Mouse (Mus musculus) erythroblast, embryonic 14.5 days (primary cell): Measurements from ENCODE around the gene Mylk3. TPM values are rescaled to one million over a fixed set of nuclear protein-coding genes. Genes with fewer than 3 reads are reported as not detected.

ENCODE experiments used
- H3K27me3 ChIP-seq: 2 replicates; pipeline ENCODE4 v1.6.1; 2012; ENCODE audit warnings: inconsistent platforms; ENCODE audit not compliant: control insufficient read depth
- H3K36me3 ChIP-seq: 2 replicates; pipeline ENCODE4 v1.6.1; 2012; ENCODE audit warnings: mild to moderate bottlenecking, inconsistent platforms; ENCODE audit not compliant: control insufficient read depth
- H3K4me1 ChIP-seq: 2 replicates; pipeline ENCODE4 v1.6.1; 2012; ENCODE audit warnings: inconsistent platforms; ENCODE audit not compliant: control insufficient read depth
- H3K4me3 ChIP-seq: replicated peaks from 2 replicates; pipeline ENCODE3; 2012; ENCODE audit warnings: moderate library complexity, mild to moderate bottlenecking, inconsistent platforms
- H3K9me3 ChIP-seq: 2 replicates; pipeline ENCODE4 v1.6.1; 2012; ENCODE audit warnings: low read length, inconsistent platforms, mixed read lengths; ENCODE audit not compliant: control insufficient read depth
- GATA1 ChIP-seq: IDR thresholded peaks from 2 replicates; pipeline ENCODE4 v1.6.1; 2012; ENCODE audit warnings: low read length, inconsistent platforms, mixed read lengths
- TAL1 ChIP-seq: IDR thresholded peaks from 3 replicates; pipeline ENCODE4 v1.6.1; 2012; ENCODE audit warnings: low read length, inconsistent platforms, mixed read lengths
- polyA plus RNA-seq: library from polyadenylated mRNA; stranded (reverse); fragments of >175 nt; gene quantifications from 2 replicates; pipeline ENCODE4 v1.2.3, GENCODE M21; 2012

Gene Mylk3
- polyA plus RNA-seq, 1 experiment = 8.6 TPM

DNA sequence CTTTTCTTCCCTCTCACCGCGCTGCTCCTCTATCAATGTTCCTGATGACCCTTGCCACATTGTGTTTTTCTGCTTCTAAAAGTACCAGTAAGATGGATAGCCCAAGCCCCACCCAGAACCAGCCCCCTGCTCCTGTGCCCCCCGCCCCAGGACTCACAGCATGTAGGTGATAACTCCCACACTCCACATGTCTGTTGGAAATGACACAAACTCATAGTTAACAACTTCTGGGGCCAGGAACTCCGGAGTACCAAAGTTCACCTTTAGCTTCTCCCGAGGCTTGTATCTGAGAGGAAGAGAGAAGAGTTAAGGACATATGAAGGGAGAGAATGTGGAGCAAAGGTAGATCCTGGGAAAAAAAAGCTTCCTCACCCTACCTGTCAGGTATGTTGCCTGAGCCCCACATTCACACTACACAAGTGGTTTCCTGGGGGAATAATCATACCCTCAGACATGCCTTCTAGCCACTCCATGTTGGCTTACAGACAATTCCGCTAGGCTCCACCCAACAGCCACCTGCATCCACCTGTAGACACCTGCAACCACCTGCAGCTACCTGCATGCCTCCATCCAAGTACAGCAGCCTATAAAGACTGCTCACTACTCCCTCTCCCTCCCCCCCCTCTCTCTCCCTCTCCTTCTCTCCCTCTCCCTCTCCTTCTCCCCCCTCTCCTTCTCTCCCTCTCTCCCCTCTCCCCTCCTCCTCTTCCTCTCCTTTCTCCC lies 49.8 kb downstream of the Mylk3 start:
- no peaks in the 10 kb centered on the region for H3K9me3 ChIP-seq
- H3K27me3 ChIP-seq = no peaks in the 10 kb centered on the region
- H3K4me1 ChIP-seq = peaks cover 45% of the 10 kb centered on the region
- H3K36me3 ChIP-seq = peaks cover 86% of the 10 kb centered on the region
- TF ChIP-seq TAL1 (no peak), GATA1 (no peak)
- H3K4me3 ChIP-seq = no peak overlapping the region

DNA sequence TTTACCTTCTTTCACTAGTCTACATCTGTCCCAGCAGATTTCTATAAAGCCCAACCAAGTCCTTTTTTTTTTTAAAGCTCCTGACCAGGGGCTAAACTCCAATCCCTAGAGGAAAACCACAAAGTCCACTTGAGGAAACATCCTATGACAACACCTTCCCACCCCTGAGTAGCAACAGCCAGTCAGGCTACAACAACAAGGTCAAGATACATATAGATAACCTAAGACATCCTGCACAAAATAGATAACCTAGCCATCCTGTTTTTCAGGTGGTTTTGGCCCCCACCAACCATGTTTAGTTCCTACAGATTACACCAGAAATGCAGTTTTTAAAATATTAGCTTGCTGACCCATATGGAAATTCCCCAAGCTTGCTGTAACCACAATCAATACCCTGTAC lies 51.0 kb downstream of the Mylk3 start:
- Histone ChIP-seq H3K27me3 (no peaks in the 10 kb centered on the region), H3K9me3 (no peaks in the 10 kb centered on the region), H3K36me3 (peaks cover 85% of the 10 kb centered on the region), H3K4me3 (no peak overlapping the region), H3K4me1 (peaks cover 45% of the 10 kb centered on the region)
- TF ChIP-seq TAL1 (no peak), GATA1 (no peak)

DNA sequence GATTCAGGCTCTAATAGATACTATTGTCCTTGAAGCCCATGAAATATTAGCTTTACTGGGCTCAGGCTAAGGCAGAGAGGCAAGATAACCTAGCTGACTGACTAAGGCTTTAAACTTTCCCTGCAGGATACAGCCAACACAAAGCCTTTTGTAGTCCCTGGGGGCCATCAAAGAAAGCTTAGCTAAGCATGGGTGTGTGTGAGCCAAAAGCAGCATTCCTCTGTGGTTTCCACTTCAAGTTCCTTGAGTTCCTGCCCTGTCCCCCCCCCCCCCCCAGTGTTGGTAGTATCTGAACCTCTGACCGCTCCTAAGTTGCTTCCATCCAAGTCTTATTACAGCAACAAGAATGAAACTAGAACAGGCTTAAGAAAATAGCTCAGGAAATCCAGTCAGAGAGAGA lies 56.6 kb downstream of the Mylk3 start:
- peaks cover 5% of the 10 kb centered on the region for H3K4me1 ChIP-seq
- no peak overlapping the region for H3K4me3 ChIP-seq
- no peaks in the 10 kb centered on the region for H3K9me3 ChIP-seq
- H3K27me3 ChIP-seq = no peaks in the 10 kb centered on the region
- TF ChIP-seq TAL1 = no peak
- peaks cover 91% of the 10 kb centered on the region for H3K36me3 ChIP-seq

GRCm38 (mm10) chr8:85327036-85327435 lies 59.1 kb downstream of the Mylk3 start:
- Histone ChIP-seq H3K36me3 (peaks cover 92% of the 10 kb centered on the region), H3K4me1 (peaks cover 5% of the 10 kb centered on the region)
- no peak for TF ChIP-seq GATA1
- TF ChIP-seq TAL1 = no peak

DNA sequence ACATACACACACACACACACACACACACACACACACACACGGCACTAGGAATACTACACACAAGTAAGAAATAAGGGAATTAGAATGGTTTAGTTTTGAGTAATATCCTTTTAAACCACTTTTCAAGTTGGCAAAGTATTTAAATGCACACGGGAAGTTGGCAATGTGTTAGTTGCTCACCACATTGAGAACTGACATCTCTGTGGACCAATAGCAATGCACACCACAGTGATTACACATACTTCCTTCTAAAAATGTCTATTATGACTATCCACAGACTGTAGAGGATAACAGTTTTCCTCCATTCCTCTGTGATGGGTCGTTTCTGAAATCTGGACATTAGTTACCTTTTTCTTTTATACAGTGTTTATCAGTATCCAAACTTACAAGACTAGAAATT lies 63.1 kb downstream of the Mylk3 start:
- H3K4me1 ChIP-seq = peaks cover 26% of the 10 kb centered on the region
- TF ChIP-seq TAL1 (no peak), GATA1 (no peak)
- H3K9me3 ChIP-seq = peaks cover 4% of the 10 kb centered on the region
- H3K36me3 ChIP-seq = peaks cover 84% of the 10 kb centered on the region
- H3K4me3 ChIP-seq = no peak overlapping the region
- H3K27me3 ChIP-seq = no peaks in the 10 kb centered on the region

More at GRCm38 (mm10) chr8:85327036-85327435, 59.1 kb downstream of the Mylk3 start:
- Histone ChIP-seq H3K27me3 (no peaks in the 10 kb centered on the region), H3K9me3 (no peaks in the 10 kb centered on the region), H3K4me3 (no peak overlapping the region)

DNA sequence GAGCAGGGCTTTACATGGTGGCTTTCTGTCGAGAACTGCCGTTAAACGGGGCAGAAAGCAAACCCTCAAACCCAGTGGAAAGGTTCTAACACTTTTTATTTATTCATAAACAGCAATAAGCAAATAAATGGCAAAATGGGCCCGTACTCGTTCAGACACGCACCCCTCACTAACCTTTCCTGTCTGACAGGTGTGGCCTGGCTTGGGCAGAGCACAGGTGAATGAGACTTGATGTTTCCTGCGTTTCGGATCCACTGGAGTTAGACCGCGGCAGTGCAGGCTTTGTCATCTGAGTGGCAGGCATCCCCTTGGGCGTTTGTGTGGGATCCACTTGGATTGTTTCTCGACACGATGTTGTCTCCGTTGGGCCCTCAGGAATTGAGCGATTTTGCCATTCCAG lies 64.2 kb downstream of the Mylk3 start:
- Histone ChIP-seq H3K4me3 (no peak overlapping the region), H3K9me3 (peaks cover 9% of the 10 kb centered on the region), H3K27me3 (no peaks in the 10 kb centered on the region), H3K4me1 (peaks cover 35% of the 10 kb centered on the region), H3K36me3 (peaks cover 81% of the 10 kb centered on the region)
- TF ChIP-seq GATA1 (no peak), TAL1 (no peak)

DNA sequence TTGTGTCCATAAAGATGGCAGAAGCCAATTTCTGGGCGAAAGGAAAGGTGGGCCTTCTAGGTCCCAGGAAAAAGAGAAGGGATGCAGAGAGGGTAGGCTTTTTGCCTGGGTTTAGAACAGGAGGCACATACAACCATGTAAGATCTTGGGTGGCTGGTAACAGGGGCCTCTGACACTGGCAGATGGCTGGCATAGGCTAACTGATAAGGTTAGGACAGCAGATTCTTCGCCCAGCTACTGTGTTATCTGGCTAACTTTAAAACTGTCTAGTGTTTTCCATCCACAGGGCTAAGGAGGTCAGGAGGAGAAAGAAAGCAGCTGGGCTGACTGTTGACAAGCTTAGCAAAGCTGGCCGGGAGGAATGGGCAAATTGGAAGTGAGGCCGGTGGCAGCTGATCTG lies 67.6 kb downstream of the Mylk3 start:
- H3K9me3 ChIP-seq = peaks cover 14% of the 10 kb centered on the region
- peak; percentile 83 for TF ChIP-seq GATA1
- peak; percentile 64 for TF ChIP-seq TAL1
- peaks cover 57% of the 10 kb centered on the region for H3K36me3 ChIP-seq
- no peaks in the 10 kb centered on the region for H3K27me3 ChIP-seq
- H3K4me3 ChIP-seq = peak overlapping the region; percentile 47
- H3K4me1 ChIP-seq = peaks cover 45% of the 10 kb centered on the region

DNA sequence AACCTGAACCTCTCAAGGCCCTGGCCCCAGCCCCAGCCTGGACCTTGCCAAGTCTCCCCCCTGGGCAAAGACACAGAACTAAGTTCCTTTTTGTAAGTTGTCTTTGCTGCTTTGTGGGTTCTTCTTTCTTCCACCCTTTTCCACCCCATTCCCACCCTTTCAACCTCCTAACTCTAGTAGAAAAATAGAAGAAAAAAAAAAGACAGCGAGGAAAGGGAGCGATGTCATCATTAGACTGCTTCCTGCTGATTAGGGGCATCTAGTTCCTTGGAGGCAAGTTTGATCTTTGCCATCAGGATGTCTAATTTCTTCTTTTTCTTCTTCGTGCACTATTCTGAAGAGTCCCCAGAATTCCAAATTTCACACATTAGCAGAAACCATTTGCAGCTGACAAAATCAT lies 73.1 kb downstream of the Mylk3 start:
- Histone ChIP-seq H3K4me1 (peaks cover 23% of the 10 kb centered on the region), H3K4me3 (no peak overlapping the region), H3K9me3 (peaks cover 10% of the 10 kb centered on the region), H3K36me3 (peaks cover 35% of the 10 kb centered on the region), H3K27me3 (no peaks in the 10 kb centered on the region)
- no peak for TF ChIP-seq GATA1
- TF ChIP-seq TAL1 = no peak

- Histone ChIP-seq H3K9me3 (peaks cover 2% of the 10 kb centered on the region), H3K36me3 (peaks cover 37% of the 10 kb centered on the region), H3K4me3 (no peak overlapping the region), H3K27me3 (no peaks in the 10 kb centered on the region), H3K4me1 (peaks cover 11% of the 10 kb centered on the region)
- no peak for TF ChIP-seq TAL1
- no peak for TF ChIP-seq GATA1
Observed at GRCm38 (mm10) chr8:85311743-85312142, 74.4 kb downstream of the Mylk3 start.

DNA sequence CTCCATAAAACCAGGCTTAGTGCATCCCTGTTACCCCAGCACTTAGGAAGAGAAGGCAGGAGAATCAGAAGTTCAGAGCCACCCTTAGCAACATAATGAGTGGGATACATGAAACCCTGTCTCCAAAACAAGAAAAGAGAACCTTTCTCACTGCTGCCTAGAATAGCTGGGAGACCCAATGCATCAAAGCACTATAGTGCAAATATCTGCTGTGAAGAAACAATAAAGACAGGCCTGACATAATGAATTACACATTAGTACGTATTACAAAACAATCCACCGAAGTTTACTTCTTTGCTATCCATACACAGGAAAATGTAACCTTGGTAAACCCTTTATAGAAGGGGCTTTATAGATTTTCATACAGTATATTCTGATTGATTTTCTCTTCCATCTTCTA lies 77.6 kb downstream of the Mylk3 start:
- H3K4me3 ChIP-seq = no peak overlapping the region
- H3K36me3 ChIP-seq = peaks cover 61% of the 10 kb centered on the region
- peaks cover 8% of the 10 kb centered on the region for H3K4me1 ChIP-seq
- no peak for TF ChIP-seq TAL1
- TF ChIP-seq GATA1 = no peak
- H3K9me3 ChIP-seq = no peaks in the 10 kb centered on the region
- no peaks in the 10 kb centered on the region for H3K27me3 ChIP-seq
